Mouse (Mus musculus): Measurements from ENCODE around the gene Atp8b3.
A peak's percentile ranks its signal among the peaks of the same experiment; 100 is the strongest.

The Atp8b3 gene

GRCm38 (mm10) chr10:80538710-80539394 lies at the start of gene Atp8b3:
Atp8b3 (minus strand) TSS chr10:80539124.
- TF ChIP-seq GATA4 (IDR thresholded peaks at IDR 0.05; ENCODE audit: insufficient replicate concordance, low read length), result no peak

GRCm38 (mm10) chr10:80587305-80587657 lies 48.4 kb upstream of the Atp8b3 start:
- TF ChIP-seq GATA4 (IDR thresholded peaks at IDR 0.05; ENCODE audit: insufficient replicate concordance, low read length), result no peak

GRCm38 (mm10) chr10:80586407-80587304 lies 47.7 kb upstream of the Atp8b3 start:
- TF ChIP-seq GATA4 (IDR thresholded peaks at IDR 0.05; ENCODE audit: insufficient replicate concordance, low read length), result no peak

GRCm38 (mm10) chr10:80585581-80585980 lies 46.7 kb upstream of the Atp8b3 start:
- no peak for TF ChIP-seq GATA4 (IDR thresholded peaks at IDR 0.05; ENCODE audit: insufficient replicate concordance, low read length)

GRCm38 (mm10) chr10:80584642-80585552 lies 46.0 kb upstream of the Atp8b3 start:
- no peak for TF ChIP-seq GATA4 (IDR thresholded peaks at IDR 0.05; ENCODE audit: insufficient replicate concordance, low read length)

GRCm38 (mm10) chr10:80584045-80584488 lies 45.1 kb upstream of the Atp8b3 start:
- TF ChIP-seq GATA4 (IDR thresholded peaks at IDR 0.05; ENCODE audit: insufficient replicate concordance, low read length), result no peak

- no peak for TF ChIP-seq GATA4 (IDR thresholded peaks at IDR 0.05; ENCODE audit: insufficient replicate concordance, low read length)
Measured at GRCm38 (mm10) chr10:80583047-80583446, 44.1 kb upstream of the Atp8b3 start.

- no peak for TF ChIP-seq GATA4 (IDR thresholded peaks at IDR 0.05; ENCODE audit: insufficient replicate concordance, low read length)
Measured at GRCm38 (mm10) chr10:80578911-80579310, 40.0 kb upstream of the Atp8b3 start.

GRCm38 (mm10) chr10:80578131-80578750 lies 39.3 kb upstream of the Atp8b3 start:
- TF ChIP-seq GATA4 (IDR thresholded peaks at IDR 0.05; ENCODE audit: insufficient replicate concordance, low read length), result no peak

GRCm38 (mm10) chr10:80577195-80578130 lies 38.5 kb upstream of the Atp8b3 start, which contains the start of gene Klf16:
Klf16 (minus strand) TSS chr10:80577321.
- 0 out of 2 replicates have a peak, but pooled peaks have one; percentile 3 for TF ChIP-seq GATA4 (IDR thresholded peaks at IDR 0.05; ENCODE audit: insufficient replicate concordance, low read length)

GRCm38 (mm10) chr10:80576351-80577194 lies 37.6 kb upstream of the Atp8b3 start:
- no peak for TF ChIP-seq GATA4 (IDR thresholded peaks at IDR 0.05; ENCODE audit: insufficient replicate concordance, low read length)

- TF ChIP-seq GATA4 (IDR thresholded peaks at IDR 0.05; ENCODE audit: insufficient replicate concordance, low read length), result no peak
Measured at GRCm38 (mm10) chr10:80575925-80576324, 37.0 kb upstream of the Atp8b3 start.

- no peak for TF ChIP-seq GATA4 (IDR thresholded peaks at IDR 0.05; ENCODE audit: insufficient replicate concordance, low read length)
Measured at GRCm38 (mm10) chr10:80574896-80575295, 36.0 kb upstream of the Atp8b3 start.
